Mouse (Mus musculus): Measurements from ENCODE around the gene Lrrc74a. TPM values are rescaled to one million over a fixed set of nuclear protein-coding genes. Genes with fewer than 3 reads are reported as not detected.

Lrrc74a gene
- polyA plus RNA-seq, 1 experiment from 2014 or later = not detected

DNA sequence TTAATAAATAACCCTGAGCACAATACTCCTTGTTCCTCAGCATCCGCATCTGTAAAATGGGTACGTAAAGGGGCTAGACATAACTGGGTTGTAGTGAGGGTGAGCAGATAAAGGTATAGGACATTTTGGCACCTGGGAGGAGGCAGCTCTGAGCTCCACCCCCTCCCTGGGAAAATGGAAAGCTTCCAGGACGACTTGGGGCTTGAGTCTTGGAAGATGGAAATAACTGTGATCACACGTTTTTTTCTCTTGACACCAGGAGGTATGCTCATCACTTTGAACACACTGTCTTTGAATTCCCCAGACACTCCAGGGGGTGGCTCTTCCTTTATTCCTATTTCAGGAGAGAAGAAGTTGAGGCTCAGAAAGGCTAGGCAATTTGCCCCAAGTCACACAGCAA is 71.1 kb downstream of the Lrrc74a start:
- H3K9me3 ChIP-seq (ENCODE audit: control insufficient read depth, low read length) = no peaks in the 10 kb centered on the region
- H3K4me2 ChIP-seq (ENCODE audit: low read length) = no peak overlapping the region
- peak overlapping the region; percentile 87 for H3K27ac ChIP-seq (ENCODE audit: low read depth, low read length)
- no peak overlapping the region for H3K4me3 ChIP-seq (ENCODE audit: low read length)
- H3K4me1 ChIP-seq (ENCODE audit: control insufficient read depth, insufficient read depth, low read depth, low read length) = peaks cover 83% of the 10 kb centered on the region
- no peaks in the 10 kb centered on the region for H3K36me3 ChIP-seq (ENCODE audit: control insufficient read depth, insufficient read depth, low read length)
- WGBS = 65% methylated on average over 4 of the region's 4 CpGs
- H3K9ac ChIP-seq (ENCODE audit: low read depth, low read length) = no peak overlapping the region
- no peaks in the 10 kb centered on the region for H3K27me3 ChIP-seq (replicated peaks; ENCODE audit: control insufficient read depth, insufficient read depth, low read length)
- ATAC-seq = no peak

DNA sequence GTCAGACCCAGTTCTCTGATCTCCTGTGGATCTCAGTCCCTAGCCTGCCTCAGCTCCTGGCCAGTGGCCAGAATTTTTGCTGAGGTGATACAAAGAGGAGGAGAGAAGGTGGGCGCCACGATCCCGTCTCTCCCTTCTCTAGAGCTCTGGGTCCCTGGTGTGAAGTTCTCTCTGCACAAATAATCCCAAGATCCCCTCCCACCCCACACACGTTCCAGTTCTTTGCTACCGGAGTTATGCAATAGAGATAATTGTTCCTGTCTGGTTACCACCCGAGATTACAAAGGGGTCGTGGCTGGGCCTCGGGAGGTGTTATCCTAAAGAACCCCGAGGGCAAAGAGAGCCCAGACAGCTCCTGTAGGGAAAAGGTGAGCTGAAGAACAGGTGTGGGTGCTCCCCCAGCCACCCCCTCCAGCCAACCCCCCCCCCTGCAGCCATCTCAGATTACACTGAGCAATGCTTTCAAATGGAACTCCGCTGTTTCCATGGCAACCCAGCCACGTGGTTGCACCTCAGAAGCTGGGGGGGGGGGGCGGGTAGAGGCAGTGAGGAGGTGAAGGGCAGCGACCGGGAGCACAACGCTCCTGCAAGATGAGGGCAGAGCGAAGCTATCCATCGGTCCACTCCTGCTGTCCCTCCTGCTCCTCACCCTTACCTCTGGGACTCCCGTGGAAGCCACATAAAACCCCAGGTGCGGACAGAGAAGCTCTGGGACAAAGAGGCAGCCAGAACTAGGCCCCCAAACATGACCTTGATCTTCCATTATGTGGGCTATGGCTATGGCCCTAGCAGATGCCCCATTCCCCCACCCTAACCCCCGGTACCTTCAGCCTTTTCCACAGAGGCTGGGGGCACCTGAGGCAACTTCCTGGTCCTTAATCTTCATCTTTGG is 72.1 kb downstream of the Lrrc74a start:
- H3K4me1 ChIP-seq (ENCODE audit: control insufficient read depth, insufficient read depth, low read depth, low read length) = peaks cover 83% of the 10 kb centered on the region
- no peaks in the 10 kb centered on the region for H3K27me3 ChIP-seq (replicated peaks; ENCODE audit: control insufficient read depth, insufficient read depth, low read length)
- H3K9ac ChIP-seq (ENCODE audit: low read depth, low read length) = peak overlapping the region; percentile 53
- no peaks in the 10 kb centered on the region for H3K36me3 ChIP-seq (ENCODE audit: control insufficient read depth, insufficient read depth, low read length)
- H3K4me3 ChIP-seq (ENCODE audit: low read length) = no peak overlapping the region
- peak overlapping the region; percentile 87 for H3K27ac ChIP-seq (ENCODE audit: low read depth, low read length)
- H3K4me2 ChIP-seq (ENCODE audit: low read length) = peak overlapping the region; percentile 46
- WGBS = 3% methylated on average over 20 of the region's 20 CpGs
- peak; percentile 1; the same call in 1 of the 2 replicates for ATAC-seq
- no peaks in the 10 kb centered on the region for H3K9me3 ChIP-seq (ENCODE audit: control insufficient read depth, low read length)

DNA sequence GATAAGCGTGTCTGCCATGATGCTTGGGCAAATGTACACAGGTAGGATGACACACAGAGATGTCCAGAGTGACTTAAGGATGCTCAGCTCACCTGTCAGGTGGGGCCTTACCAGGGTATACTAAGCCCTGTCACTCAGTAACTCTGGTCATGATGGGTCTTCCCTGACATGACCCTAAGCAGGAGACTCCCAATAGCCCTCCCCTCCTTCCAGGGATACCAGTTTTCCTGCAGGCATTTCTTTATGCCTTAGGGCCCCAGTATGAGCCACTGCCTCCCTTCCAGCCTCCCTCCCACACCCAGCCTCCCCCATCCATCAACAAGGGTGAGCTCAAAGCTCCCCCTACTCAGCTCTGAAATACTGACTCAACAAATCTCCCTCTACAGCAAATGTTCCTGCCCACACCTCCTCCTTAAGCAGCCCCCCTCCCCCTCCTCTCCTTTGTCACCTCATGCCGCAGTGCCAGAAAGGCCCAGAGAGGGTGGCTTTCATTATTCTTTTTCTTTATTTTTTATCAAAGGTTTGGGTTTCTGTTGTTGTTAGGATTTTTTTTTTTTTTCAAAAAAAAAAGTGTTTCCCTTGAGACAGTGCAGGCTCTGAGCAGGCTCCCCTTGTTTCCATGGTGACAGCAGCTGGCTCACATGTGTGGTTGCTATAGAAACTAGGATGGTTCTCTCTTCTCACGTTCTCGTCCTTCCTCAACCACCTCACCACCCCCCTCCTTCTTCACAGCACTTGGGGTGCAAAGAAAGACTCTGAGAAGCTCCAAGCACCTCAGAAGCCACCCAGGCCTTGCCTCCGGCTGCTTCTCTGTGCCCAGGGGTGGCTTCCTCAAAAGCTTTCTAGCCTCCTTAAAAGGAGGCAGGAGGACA is 73.0 kb downstream of the Lrrc74a start:
- no peak overlapping the region for H3K4me3 ChIP-seq (ENCODE audit: low read length)
- peak overlapping the region; percentile 46 for H3K4me2 ChIP-seq (ENCODE audit: low read length)
- ATAC-seq = peak; percentile 81
- WGBS = 14% methylated on average over 5 of the region's 5 CpGs
- no peaks in the 10 kb centered on the region for H3K9me3 ChIP-seq (ENCODE audit: control insufficient read depth, low read length)
- peak overlapping the region; percentile 87 for H3K27ac ChIP-seq (ENCODE audit: low read depth, low read length)
- peaks cover 74% of the 10 kb centered on the region for H3K4me1 ChIP-seq (ENCODE audit: control insufficient read depth, insufficient read depth, low read depth, low read length)
- H3K27me3 ChIP-seq (replicated peaks; ENCODE audit: control insufficient read depth, insufficient read depth, low read length) = no peaks in the 10 kb centered on the region
- peak overlapping the region; percentile 53 for H3K9ac ChIP-seq (ENCODE audit: low read depth, low read length)
- H3K36me3 ChIP-seq (ENCODE audit: control insufficient read depth, insufficient read depth, low read length) = no peaks in the 10 kb centered on the region

DNA sequence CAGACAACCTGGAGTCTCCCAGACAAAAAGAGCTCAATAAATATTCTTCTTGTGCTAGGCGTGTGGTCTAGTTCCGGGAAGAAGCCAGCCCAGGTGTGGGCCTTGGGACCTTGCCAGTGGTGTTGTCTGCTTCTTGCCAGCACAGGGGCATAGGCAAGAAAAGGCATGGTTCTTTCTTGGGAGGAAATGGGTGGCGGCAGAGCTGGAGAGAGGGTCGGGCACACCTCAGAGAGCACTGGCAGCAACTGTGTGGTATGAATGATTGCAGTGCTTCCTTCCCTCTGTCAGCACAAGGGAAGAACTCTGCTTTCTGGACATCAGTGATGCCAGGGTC is 73.6 kb downstream of the Lrrc74a start:
- peak overlapping the region; percentile 87 for H3K27ac ChIP-seq (ENCODE audit: low read depth, low read length)
- ATAC-seq = 0 out of 2 replicates have a peak, but pooled peaks have one; percentile 2
- WGBS = 22% methylated on average over 4 of the region's 4 CpGs
- H3K9ac ChIP-seq (ENCODE audit: low read depth, low read length) = peak overlapping the region; percentile 29
- peak overlapping the region; percentile 32 for H3K4me2 ChIP-seq (ENCODE audit: low read length)
- no peaks in the 10 kb centered on the region for H3K36me3 ChIP-seq (ENCODE audit: control insufficient read depth, insufficient read depth, low read length)
- no peak overlapping the region for H3K4me3 ChIP-seq (ENCODE audit: low read length)
- H3K4me1 ChIP-seq (ENCODE audit: control insufficient read depth, insufficient read depth, low read depth, low read length) = peaks cover 72% of the 10 kb centered on the region
- H3K9me3 ChIP-seq (ENCODE audit: control insufficient read depth, low read length) = no peaks in the 10 kb centered on the region
- H3K27me3 ChIP-seq (replicated peaks; ENCODE audit: control insufficient read depth, insufficient read depth, low read length) = no peaks in the 10 kb centered on the region

DNA sequence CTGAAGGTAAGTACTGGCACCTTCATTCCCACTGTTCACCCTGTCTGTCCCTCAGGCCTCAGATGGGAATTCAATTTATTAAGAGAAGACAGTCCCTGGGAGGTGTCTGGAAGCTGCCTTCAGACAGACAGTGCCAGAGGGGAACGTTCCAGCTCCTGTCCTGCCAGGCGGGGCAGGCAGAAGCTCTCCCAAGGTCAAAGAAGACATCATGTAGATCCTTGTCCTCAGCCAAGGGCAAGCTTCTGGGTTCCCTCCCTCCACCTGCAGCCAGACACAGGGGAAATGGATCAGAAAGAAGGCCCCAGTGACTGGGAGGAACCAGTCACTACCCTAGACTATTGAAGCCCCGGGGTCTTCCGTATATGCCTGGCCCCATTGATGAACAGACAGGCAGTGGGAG is 74.7 kb downstream of the Lrrc74a start:
- peaks cover 64% of the 10 kb centered on the region for H3K4me1 ChIP-seq (ENCODE audit: control insufficient read depth, insufficient read depth, low read depth, low read length)
- no peak overlapping the region for H3K4me3 ChIP-seq (ENCODE audit: low read length)
- no peaks in the 10 kb centered on the region for H3K9me3 ChIP-seq (ENCODE audit: control insufficient read depth, low read length)
- H3K4me2 ChIP-seq (ENCODE audit: low read length) = no peak overlapping the region
- ATAC-seq = no peak
- 64% methylated on average over 4 of the region's 4 CpGs for WGBS
- no peaks in the 10 kb centered on the region for H3K27me3 ChIP-seq (replicated peaks; ENCODE audit: control insufficient read depth, insufficient read depth, low read length)
- peak overlapping the region; percentile 26; the same call in 1 of the 2 replicates for H3K9ac ChIP-seq (ENCODE audit: low read depth, low read length)
- no peaks in the 10 kb centered on the region for H3K36me3 ChIP-seq (ENCODE audit: control insufficient read depth, insufficient read depth, low read length)
- H3K27ac ChIP-seq (ENCODE audit: low read depth, low read length) = peak overlapping the region; percentile 87

DNA sequence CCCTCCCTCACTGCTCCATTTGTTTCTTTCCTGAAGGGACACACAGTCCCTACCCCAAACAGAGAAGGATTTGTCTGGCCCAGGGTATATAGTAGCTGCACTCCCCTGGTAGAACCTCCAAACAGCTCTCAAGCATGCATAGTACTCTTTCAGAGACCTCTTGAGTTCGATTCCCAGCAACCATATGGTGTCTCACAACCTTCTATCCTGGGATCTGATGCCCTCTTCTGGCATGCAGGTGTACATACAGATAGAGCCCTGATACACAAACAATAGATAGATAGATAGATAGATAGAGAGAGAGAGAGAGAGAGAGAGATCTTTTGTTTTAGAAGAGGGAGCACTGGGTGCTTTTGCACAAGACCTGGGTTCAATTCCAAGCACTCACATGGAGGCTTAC is 75.9 kb downstream of the Lrrc74a start:
- ATAC-seq = no peak
- peaks cover 59% of the 10 kb centered on the region for H3K4me1 ChIP-seq (ENCODE audit: control insufficient read depth, insufficient read depth, low read depth, low read length)
- H3K9me3 ChIP-seq (ENCODE audit: control insufficient read depth, low read length) = no peaks in the 10 kb centered on the region
- WGBS = 85% methylated on average over 1 of the region's 1 CpGs
- no peak overlapping the region for H3K4me3 ChIP-seq (ENCODE audit: low read length)
- peak overlapping the region; percentile 76 for H3K27ac ChIP-seq (ENCODE audit: low read depth, low read length)
- H3K9ac ChIP-seq (ENCODE audit: low read depth, low read length) = no peak overlapping the region
- H3K36me3 ChIP-seq (ENCODE audit: control insufficient read depth, insufficient read depth, low read length) = no peaks in the 10 kb centered on the region
- H3K4me2 ChIP-seq (ENCODE audit: low read length) = no peak overlapping the region
- no peaks in the 10 kb centered on the region for H3K27me3 ChIP-seq (replicated peaks; ENCODE audit: control insufficient read depth, insufficient read depth, low read length)

DNA sequence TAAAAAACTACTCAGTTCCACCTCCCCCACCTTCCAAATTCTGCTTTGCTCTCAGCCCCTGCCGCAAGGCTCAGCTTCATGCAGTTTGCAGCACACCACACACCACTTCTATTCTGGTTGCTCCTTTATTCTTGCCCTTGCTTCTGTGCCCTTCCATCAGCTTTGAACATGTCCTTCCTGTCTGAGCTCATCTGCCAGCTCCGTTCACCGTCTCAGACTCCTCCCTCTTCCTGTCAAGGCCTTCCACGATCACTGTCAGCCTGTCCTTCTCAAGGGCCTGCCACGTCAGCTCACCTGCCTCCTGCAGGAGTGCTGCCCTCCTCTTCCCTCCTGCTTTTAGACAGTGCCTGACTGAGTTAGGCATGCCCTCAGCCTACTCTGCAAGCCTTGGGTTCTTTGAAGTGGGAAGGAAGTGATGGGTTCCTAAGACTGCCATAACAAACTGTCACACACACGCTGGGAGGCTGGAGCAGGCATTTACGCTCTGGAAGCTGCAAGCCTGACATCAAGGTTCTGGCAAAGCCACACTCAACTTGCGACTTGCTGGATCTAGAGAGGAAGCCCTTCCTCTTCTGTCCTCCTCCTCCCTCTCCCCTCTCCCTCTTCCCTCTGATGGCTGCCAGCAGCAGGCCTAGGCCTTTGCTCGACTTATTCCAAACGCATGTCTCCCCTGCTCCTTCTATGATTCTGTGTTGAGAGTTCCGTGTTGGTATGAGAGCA is 76.7 kb downstream of the Lrrc74a start:
- Histone ChIP-seq H3K9me3 (ENCODE audit: control insufficient read depth, low read length) (no peaks in the 10 kb centered on the region), H3K27me3 (replicated peaks; ENCODE audit: control insufficient read depth, insufficient read depth, low read length) (no peaks in the 10 kb centered on the region), H3K4me3 (ENCODE audit: low read length) (no peak overlapping the region), H3K27ac (ENCODE audit: low read depth, low read length) (peak overlapping the region; percentile 76), H3K4me2 (ENCODE audit: low read length) (no peak overlapping the region), H3K4me1 (ENCODE audit: control insufficient read depth, insufficient read depth, low read depth, low read length) (peaks cover 62% of the 10 kb centered on the region), H3K9ac (ENCODE audit: low read depth, low read length) (0 out of 2 replicates have a peak overlapping the region, but pooled peaks have one; percentile 14), H3K36me3 (ENCODE audit: control insufficient read depth, insufficient read depth, low read length) (no peaks in the 10 kb centered on the region)
- 50% methylated on average over 11 of the region's 11 CpGs for WGBS
- no peak for ATAC-seq

DNA sequence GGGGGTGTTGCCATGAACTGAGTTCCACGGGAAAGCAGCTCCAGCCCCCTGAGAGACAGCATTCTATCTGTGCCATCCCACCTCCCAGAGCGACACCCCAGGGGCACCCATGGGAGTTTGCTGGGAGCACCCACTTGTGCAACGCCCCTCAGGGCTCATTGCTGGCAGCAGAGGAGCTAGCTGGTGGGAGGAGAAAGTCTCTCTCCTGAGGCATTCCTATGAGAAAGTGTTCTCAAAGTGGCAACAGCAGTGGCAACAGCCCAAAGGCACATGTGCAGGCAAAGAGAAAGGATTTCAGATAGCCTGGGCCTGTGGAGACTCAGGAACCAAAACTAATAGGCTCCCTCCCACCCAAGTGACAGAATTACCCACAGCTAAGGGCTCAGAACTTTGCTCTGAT is 78.6 kb downstream of the Lrrc74a start:
- peaks cover 63% of the 10 kb centered on the region for H3K4me1 ChIP-seq (ENCODE audit: control insufficient read depth, insufficient read depth, low read depth, low read length)
- WGBS = 68% methylated on average over 3 of the region's 3 CpGs
- H3K9ac ChIP-seq (ENCODE audit: low read depth, low read length) = peak overlapping the region; percentile 27; the same call in 1 of the 2 replicates

More for the DNA sequence above, 78.6 kb downstream of the Lrrc74a start:
- H3K9me3 ChIP-seq (ENCODE audit: control insufficient read depth, low read length) = no peaks in the 10 kb centered on the region
- no peaks in the 10 kb centered on the region for H3K27me3 ChIP-seq (replicated peaks; ENCODE audit: control insufficient read depth, insufficient read depth, low read length)
- H3K27ac ChIP-seq (ENCODE audit: low read depth, low read length) = peak overlapping the region; percentile 23; the same call in 1 of the 2 replicates
- H3K4me2 ChIP-seq (ENCODE audit: low read length) = no peak overlapping the region
- no peak for ATAC-seq
- no peak overlapping the region for H3K4me3 ChIP-seq (ENCODE audit: low read length)
- H3K36me3 ChIP-seq (ENCODE audit: control insufficient read depth, insufficient read depth, low read length) = no peaks in the 10 kb centered on the region

Measured in hindbrain, embryonic 16.5 days (tissue).